Mouse (Mus musculus) hindbrain, embryonic 15.5 days (tissue): ENCODE measurements around the gene Ccdc154. TPM values are rescaled to one million over a fixed set of nuclear protein-coding genes. Genes with fewer than 3 reads are reported as not detected.
A peak's percentile ranks its signal among the peaks of the same experiment; 100 is the strongest.

Source experiments
- ATAC-seq: fragments of 200-750 bp; cut with Nextera tagmentation; 2 replicates; pipeline ENCODE4 v1.8.0; 2017; ENCODE audit warnings: low read depth, moderate number of reproducible peaks, moderate TSS enrichment; ENCODE audit not compliant: low FRiP score
- H3K27ac ChIP-seq: fragments of 300-500 bp; sonication (generic); replicated peaks from 2 replicates; pipeline ENCODE4 v1.5.1; 2015; ENCODE audit warnings: mild to moderate bottlenecking, inconsistent platforms
- H3K27me3 ChIP-seq: fragments of 300-500 bp; sonication (generic); 2 replicates; pipeline ENCODE4 v1.6.1; 2015; ENCODE audit warnings: control low read depth, inconsistent platforms
- H3K36me3 ChIP-seq: fragments of 300-500 bp; sonication (generic); 2 replicates; pipeline ENCODE4 v1.6.1; 2015; ENCODE audit warnings: control low read depth, inconsistent platforms
- H3K4me1 ChIP-seq: fragments of 300-500 bp; sonication (generic); replicated peaks from 2 replicates; pipeline ENCODE4 v1.6.1; 2015; ENCODE audit warnings: control low read depth, inconsistent platforms
- H3K4me2 ChIP-seq: fragments of 300-500 bp; sonication (generic); 2 replicates; pipeline ENCODE4 v1.6.1; 2015; ENCODE audit warnings: moderate library complexity, mild to moderate bottlenecking, inconsistent platforms
- H3K4me3 ChIP-seq: fragments of 300-500 bp; sonication (generic); 2 replicates; pipeline ENCODE4 v1.5.1; 2015; ENCODE audit warnings: mild to moderate bottlenecking, inconsistent platforms
- H3K9ac ChIP-seq: fragments of 300-500 bp; sonication (generic); 2 replicates; pipeline ENCODE4 v1.6.1; 2015; ENCODE audit warnings: inconsistent platforms
- H3K9me3 ChIP-seq: fragments of 300-500 bp; sonication (generic); 2 replicates; pipeline ENCODE4 v1.6.1; 2016; ENCODE audit warnings: control low read depth, inconsistent platforms
- WGBS: fragments of 180-500 bp; shearing (Covaris S2); methylation state at CpG from one replicate; pipeline ENCODE4 v1.1.7; 2015; 5-methylcytosine and 5-hydroxymethylcytosine counted together
- polyA plus RNA-seq: library from polyadenylated mRNA; unstranded; fragments of >200 nt; fragmentation: Nextera tagmentation; extraction: Ambion mirVana; gene quantifications from 2 replicates; pipeline ENCODE4 v1.2.1, GENCODE M21; 2015

Ccdc154 gene
- polyA plus RNA-seq, 1 experiment from 2014 or later, result not detected

GRCm38 (mm10) chr17:25135622-25136021 is 26.6 kb upstream of the Ccdc154 start:
- 93% methylated on average over 6 of the region's 6 CpGs for WGBS

GRCm38 (mm10) chr17:25138803-25139202 is 23.5 kb upstream of the Ccdc154 start:
- Histone ChIP-seq H3K9me3 (no peaks in the 10 kb centered on the region), H3K4me1 (peaks cover 19% of the 10 kb centered on the region), H3K4me3 (no peak overlapping the region), H3K27me3 (no peaks in the 10 kb centered on the region), H3K27ac (no peak overlapping the region), H3K4me2 (no peak overlapping the region), H3K36me3 (peaks cover 5% of the 10 kb centered on the region; the same call in 1 of the 2 replicates), H3K9ac (no peak overlapping the region)
- 93% methylated on average over 1 of the region's 1 CpGs for WGBS
- no peak for ATAC-seq

More at GRCm38 (mm10) chr17:25135622-25136021, 26.6 kb upstream of the Ccdc154 start:
- Histone ChIP-seq H3K4me3 (no peak overlapping the region), H3K36me3 (peaks cover 5% of the 10 kb centered on the region; the same call in 1 of the 2 replicates), H3K27me3 (no peaks in the 10 kb centered on the region), H3K9ac (no peak overlapping the region), H3K27ac (no peak overlapping the region), H3K4me2 (no peak overlapping the region), H3K4me1 (peaks cover 23% of the 10 kb centered on the region), H3K9me3 (no peaks in the 10 kb centered on the region)
- ATAC-seq, result no peak

GRCm38 (mm10) chr17:25139960-25140359 is 22.3 kb upstream of the Ccdc154 start:
- H3K4me1 ChIP-seq, result 0 out of 2 replicates have a peak, but pooled peaks cover 9% of the 10 kb centered on the region
- no peak overlapping the region for H3K9ac ChIP-seq
- no peaks in the 10 kb centered on the region for H3K9me3 ChIP-seq
- peaks cover 5% of the 10 kb centered on the region; the same call in 1 of the 2 replicates for H3K36me3 ChIP-seq
- H3K4me3 ChIP-seq, result no peak overlapping the region
- 72% methylated on average over 4 of the region's 4 CpGs for WGBS
- no peak overlapping the region for H3K4me2 ChIP-seq
- H3K27ac ChIP-seq, result no peak overlapping the region
- H3K27me3 ChIP-seq, result no peaks in the 10 kb centered on the region
- no peak for ATAC-seq

- Histone ChIP-seq H3K9ac (no peak overlapping the region), H3K4me3 (no peak overlapping the region), H3K4me1 (no peaks in the 10 kb centered on the region), H3K36me3 (peaks cover 20% of the 10 kb centered on the region), H3K27ac (no peak overlapping the region), H3K9me3 (no peaks in the 10 kb centered on the region), H3K4me2 (no peak overlapping the region), H3K27me3 (no peaks in the 10 kb centered on the region)
- 82% methylated on average over 7 of the region's 7 CpGs for WGBS
- no peak for ATAC-seq
Measured at GRCm38 (mm10) chr17:25163387-25163786, 1.1 kb downstream of the Ccdc154 start.

- WGBS, result 88% methylated on average over 3 of the region's 3 CpGs
- no peak for ATAC-seq
Measured at GRCm38 (mm10) chr17:25164770-25165169, 2.5 kb downstream of the Ccdc154 start.

GRCm38 (mm10) chr17:25165970-25166671 is 3.9 kb downstream of the Ccdc154 start:
- no peak overlapping the region for H3K4me3 ChIP-seq
- no peak overlapping the region for H3K4me2 ChIP-seq
- WGBS, result 64% methylated on average over 6 of the region's 6 CpGs
- no peak overlapping the region for H3K27ac ChIP-seq
- no peaks in the 10 kb centered on the region for H3K4me1 ChIP-seq
- ATAC-seq, result no peak
- H3K36me3 ChIP-seq, result no peaks in the 10 kb centered on the region
- no peaks in the 10 kb centered on the region for H3K9me3 ChIP-seq
- H3K27me3 ChIP-seq, result no peaks in the 10 kb centered on the region
- no peak overlapping the region for H3K9ac ChIP-seq

More at GRCm38 (mm10) chr17:25164770-25165169, 2.5 kb downstream of the Ccdc154 start:
- Histone ChIP-seq H3K9me3 (no peaks in the 10 kb centered on the region), H3K4me3 (no peak overlapping the region), H3K36me3 (peaks cover 12% of the 10 kb centered on the region; the same call in 1 of the 2 replicates), H3K4me2 (no peak overlapping the region), H3K27me3 (no peaks in the 10 kb centered on the region), H3K4me1 (no peaks in the 10 kb centered on the region), H3K27ac (no peak overlapping the region), H3K9ac (no peak overlapping the region)

GRCm38 (mm10) chr17:25169706-25170105 is 7.4 kb downstream of the Ccdc154 start:
- H3K4me1 ChIP-seq, result no peaks in the 10 kb centered on the region
- no peak overlapping the region for H3K27ac ChIP-seq
- H3K36me3 ChIP-seq, result no peaks in the 10 kb centered on the region
- H3K27me3 ChIP-seq, result no peaks in the 10 kb centered on the region
- H3K4me3 ChIP-seq, result no peak overlapping the region
- H3K4me2 ChIP-seq, result no peak overlapping the region
- 95% methylated on average over 2 of the region's 2 CpGs for WGBS
- H3K9ac ChIP-seq, result no peak overlapping the region
- H3K9me3 ChIP-seq, result no peaks in the 10 kb centered on the region
- no peak for ATAC-seq

- ATAC-seq, result no peak
- Histone ChIP-seq H3K4me1 (no peaks in the 10 kb centered on the region), H3K9me3 (no peaks in the 10 kb centered on the region), H3K27ac (no peak overlapping the region), H3K4me3 (no peak overlapping the region), H3K27me3 (no peaks in the 10 kb centered on the region), H3K4me2 (no peak overlapping the region), H3K9ac (no peak overlapping the region), H3K36me3 (no peaks in the 10 kb centered on the region)
- 90% methylated on average over 3 of the region's 3 CpGs for WGBS
Measured at GRCm38 (mm10) chr17:25172558-25172957, 10.3 kb downstream of the Ccdc154 start.

- Histone ChIP-seq H3K27me3 (no peaks in the 10 kb centered on the region), H3K4me2 (no peak within 1 kb of the TSS), H3K4me3 (no peak within 1 kb of the TSS), H3K36me3 (no peaks in the 10 kb centered on the region), H3K4me1 (no peaks in the 10 kb centered on the region), H3K9ac (no peak within 1 kb of the TSS), H3K27ac (no peak within 1 kb of the TSS), H3K9me3 (no peaks in the 10 kb centered on the region)
- no peak for ATAC-seq
- 66% methylated on average over 9 of the region's 9 CpGs for WGBS
Measured at GRCm38 (mm10) chr17:25175411-25175810, 13.2 kb downstream of the Ccdc154 start, which contains the start of gene Gm38655. Gene Gm38655 (minus strand): TSS chr17:25175471.

- Histone ChIP-seq H3K36me3 (no peaks in the 10 kb centered on the region), H3K9me3 (no peaks in the 10 kb centered on the region), H3K9ac (no peak overlapping the region), H3K27ac (peak overlapping the region; percentile 91; the same call in 1 of the 2 replicates), H3K4me1 (peaks cover 29% of the 10 kb centered on the region), H3K27me3 (no peaks in the 10 kb centered on the region), H3K4me3 (peak overlapping the region; percentile 75; the same call in 1 of the 2 replicates), H3K4me2 (peak overlapping the region; percentile 95)
- ATAC-seq, result no peak
Measured at GRCm38 (mm10) chr17:25183232-25183631, 21.0 kb downstream of the Ccdc154 start.

- Histone ChIP-seq H3K4me3 (peak within 1 kb of the TSS; percentile 75), H3K27ac (peak within 1 kb of the TSS; percentile 91), H3K4me1 (peaks cover 32% of the 10 kb centered on the region), H3K36me3 (no peaks in the 10 kb centered on the region), H3K9ac (peak within 1 kb of the TSS; percentile 89), H3K4me2 (peak within 1 kb of the TSS; percentile 95), H3K27me3 (no peaks in the 10 kb centered on the region), H3K9me3 (no peaks in the 10 kb centered on the region)
- peak; percentile 88 for ATAC-seq
- WGBS, result under 1% methylated on average over 50 of the region's 50 CpGs
Measured at GRCm38 (mm10) chr17:25184129-25184691, 21.9 kb downstream of the Ccdc154 start, which contains the start of gene BC003965. Gene BC003965 (plus strand): TSS chr17:25184554.

- no peaks in the 10 kb centered on the region for H3K27me3 ChIP-seq
- H3K36me3 ChIP-seq, result no peaks in the 10 kb centered on the region
- H3K9ac ChIP-seq, result peak overlapping the region; percentile 72
- peak overlapping the region; percentile 75 for H3K4me3 ChIP-seq
- H3K4me2 ChIP-seq, result peak overlapping the region; percentile 95
- 0 out of 2 replicates have a peak, but pooled peaks have one; percentile 9 for ATAC-seq
- H3K4me1 ChIP-seq, result peaks cover 39% of the 10 kb centered on the region
- peak overlapping the region; percentile 63 for H3K27ac ChIP-seq
- H3K9me3 ChIP-seq, result no peaks in the 10 kb centered on the region
- 9% methylated on average over 17 of the region's 17 CpGs for WGBS
Measured at GRCm38 (mm10) chr17:25184961-25185360, 22.7 kb downstream of the Ccdc154 start.
